Mouse (Mus musculus): ENCODE data around the gene Trub2. TPM values are rescaled to one million over a fixed set of nuclear protein-coding genes. Genes with fewer than 3 reads are reported as not detected.

The Trub2 gene
- polyA plus RNA-seq (2014; fragmentation: Nextera tagmentation; extraction: Ambion mirVana) = 23.9 and 26.3 TPM in 2 replicates

- Histone ChIP-seq H3K9ac (peak within 1 kb of the TSS; percentile 77), H3K4me1 (replicated peaks; ENCODE audit: control insufficient read depth, insufficient read depth, low read length) (peaks cover 13% of the 10 kb centered on the region), H3K4me3 (replicated peaks; ENCODE audit: low read length) (peak within 1 kb of the TSS; percentile 66), H3K4me2 (replicated peaks) (peak within 1 kb of the TSS; percentile 85), H3K27ac (peak within 1 kb of the TSS; percentile 68), H3K36me3 (replicated peaks; ENCODE audit: control insufficient read depth, insufficient read depth) (peaks cover 65% of the 10 kb centered on the region), H3K9me3 (ENCODE audit: control insufficient read depth, low read length) (no peaks in the 10 kb centered on the region), H3K27me3 (ENCODE audit: control insufficient read depth, insufficient read depth, low read length) (no peaks in the 10 kb centered on the region)
- DNase-seq (ENCODE audit: low spot score) (peak; percentile 79), ATAC-seq (ENCODE audit: low FRiP score) (peak; percentile 81)
- WGBS = under 1% methylated on average over 45 of the region's 45 CpGs
Observed at GRCm38 (mm10) chr2:29787937-29788681, at the start of gene Trub2. Gene Trub2, minus strand, starts transcription at chr2:29788502.

GRCm38 (mm10) chr2:29835391-29835899, 47.1 kb upstream of the Trub2 start:
- 9% methylated on average over 2 of the region's 2 CpGs for WGBS

GRCm38 (mm10) chr2:29833796-29834195, 45.5 kb upstream of the Trub2 start:
- no peaks in the 10 kb centered on the region for H3K4me1 ChIP-seq (replicated peaks; ENCODE audit: control insufficient read depth, insufficient read depth, low read length)
- ATAC-seq (ENCODE audit: low FRiP score) (no peak), DNase-seq (ENCODE audit: low spot score) (no peak)
- no peak overlapping the region for H3K4me3 ChIP-seq (replicated peaks; ENCODE audit: low read length)
- H3K9ac ChIP-seq = no peak overlapping the region
- H3K36me3 ChIP-seq (replicated peaks; ENCODE audit: control insufficient read depth, insufficient read depth) = peaks cover 18% of the 10 kb centered on the region
- no peaks in the 10 kb centered on the region for H3K9me3 ChIP-seq (ENCODE audit: control insufficient read depth, low read length)
- no peaks in the 10 kb centered on the region for H3K27me3 ChIP-seq (ENCODE audit: control insufficient read depth, insufficient read depth, low read length)
- H3K27ac ChIP-seq = no peak overlapping the region
- H3K4me2 ChIP-seq (replicated peaks) = no peak overlapping the region
- 95% methylated on average over 5 of the region's 5 CpGs for WGBS

More at GRCm38 (mm10) chr2:29835391-29835899, 47.1 kb upstream of the Trub2 start:
- Histone ChIP-seq H3K9ac (peak overlapping the region; percentile 3), H3K4me1 (replicated peaks; ENCODE audit: control insufficient read depth, insufficient read depth, low read length) (peaks cover 15% of the 10 kb centered on the region), H3K4me3 (replicated peaks; ENCODE audit: low read length) (no peak overlapping the region), H3K27ac (peak overlapping the region; percentile 34), H3K27me3 (ENCODE audit: control insufficient read depth, insufficient read depth, low read length) (no peaks in the 10 kb centered on the region), H3K36me3 (replicated peaks; ENCODE audit: control insufficient read depth, insufficient read depth) (peaks cover 18% of the 10 kb centered on the region), H3K9me3 (ENCODE audit: control insufficient read depth, low read length) (no peaks in the 10 kb centered on the region), H3K4me2 (replicated peaks) (no peak overlapping the region)
- DNase-seq (ENCODE audit: low spot score) (no peak), ATAC-seq (ENCODE audit: low FRiP score) (peak; percentile 34; the same call in 1 of the 2 replicates)

GRCm38 (mm10) chr2:29831106-29831505, 42.8 kb upstream of the Trub2 start:
- Histone ChIP-seq H3K4me3 (replicated peaks; ENCODE audit: low read length) (no peak overlapping the region), H3K4me2 (replicated peaks) (no peak overlapping the region), H3K27me3 (ENCODE audit: control insufficient read depth, insufficient read depth, low read length) (no peaks in the 10 kb centered on the region), H3K36me3 (replicated peaks; ENCODE audit: control insufficient read depth, insufficient read depth) (peaks cover 14% of the 10 kb centered on the region), H3K9ac (no peak overlapping the region), H3K27ac (no peak overlapping the region), H3K4me1 (replicated peaks; ENCODE audit: control insufficient read depth, insufficient read depth, low read length) (peaks cover 3% of the 10 kb centered on the region), H3K9me3 (ENCODE audit: control insufficient read depth, low read length) (no peaks in the 10 kb centered on the region)
- ATAC-seq (ENCODE audit: low FRiP score) = no peak
- 89% methylated on average over 4 of the region's 4 CpGs for WGBS
- no peak for DNase-seq (ENCODE audit: low spot score)

GRCm38 (mm10) chr2:29827709-29828024, 39.4 kb upstream of the Trub2 start:
- peaks cover 2% of the 10 kb centered on the region; the same call in 1 of the 2 replicates for H3K36me3 ChIP-seq (replicated peaks; ENCODE audit: control insufficient read depth, insufficient read depth)
- no peak overlapping the region for H3K27ac ChIP-seq
- WGBS = 5% methylated on average over 12 of the region's 12 CpGs
- peak overlapping the region; percentile 76 for H3K4me2 ChIP-seq (replicated peaks)
- peak overlapping the region; percentile 71 for H3K9ac ChIP-seq
- no peaks in the 10 kb centered on the region for H3K27me3 ChIP-seq (ENCODE audit: control insufficient read depth, insufficient read depth, low read length)
- H3K9me3 ChIP-seq (ENCODE audit: control insufficient read depth, low read length) = no peaks in the 10 kb centered on the region
- H3K4me3 ChIP-seq (replicated peaks; ENCODE audit: low read length) = peak overlapping the region; percentile 74
- ATAC-seq (ENCODE audit: low FRiP score) (no peak), DNase-seq (ENCODE audit: low spot score) (no peak)
- H3K4me1 ChIP-seq (replicated peaks; ENCODE audit: control insufficient read depth, insufficient read depth, low read length) = peaks cover 4% of the 10 kb centered on the region

GRCm38 (mm10) chr2:29826926-29827708, 38.8 kb upstream of the Trub2 start:
- Histone ChIP-seq H3K36me3 (replicated peaks; ENCODE audit: control insufficient read depth, insufficient read depth) (no peaks in the 10 kb centered on the region), H3K27me3 (ENCODE audit: control insufficient read depth, insufficient read depth, low read length) (no peaks in the 10 kb centered on the region), H3K4me2 (replicated peaks) (peak overlapping the region; percentile 76), H3K9ac (peak overlapping the region; percentile 78), H3K4me3 (replicated peaks; ENCODE audit: low read length) (peak overlapping the region; percentile 74), H3K4me1 (replicated peaks; ENCODE audit: control insufficient read depth, insufficient read depth, low read length) (peaks cover 4% of the 10 kb centered on the region), H3K27ac (peak overlapping the region; percentile 95), H3K9me3 (ENCODE audit: control insufficient read depth, low read length) (no peaks in the 10 kb centered on the region)
- DNase-seq (ENCODE audit: low spot score) (peak; percentile 98), ATAC-seq (ENCODE audit: low FRiP score) (peak; percentile 96)
- WGBS = under 1% methylated on average over 48 of the region's 48 CpGs

GRCm38 (mm10) chr2:29826318-29826925, 38.1 kb upstream of the Trub2 start:
- DNase-seq (ENCODE audit: low spot score) = no peak
- Histone ChIP-seq H3K4me2 (replicated peaks) (peak overlapping the region; percentile 74), H3K27me3 (ENCODE audit: control insufficient read depth, insufficient read depth, low read length) (no peaks in the 10 kb centered on the region), H3K9me3 (ENCODE audit: control insufficient read depth, low read length) (no peaks in the 10 kb centered on the region), H3K27ac (peak overlapping the region; percentile 95), H3K4me3 (replicated peaks; ENCODE audit: low read length) (peak overlapping the region; percentile 74), H3K4me1 (replicated peaks; ENCODE audit: control insufficient read depth, insufficient read depth, low read length) (peaks cover 4% of the 10 kb centered on the region), H3K36me3 (replicated peaks; ENCODE audit: control insufficient read depth, insufficient read depth) (no peaks in the 10 kb centered on the region), H3K9ac (peak overlapping the region; percentile 78)
- 6% methylated on average over 11 of the region's 11 CpGs for WGBS
- peak; percentile 32; the same call in 1 of the 2 replicates for ATAC-seq (ENCODE audit: low FRiP score)

- H3K36me3 ChIP-seq (replicated peaks; ENCODE audit: control insufficient read depth, insufficient read depth) = peaks cover 19% of the 10 kb centered on the region
- H3K9me3 ChIP-seq (ENCODE audit: control insufficient read depth, low read length) = no peaks in the 10 kb centered on the region
- peak within 1 kb of the TSS; percentile 51 for H3K4me2 ChIP-seq (replicated peaks)
- H3K4me1 ChIP-seq (replicated peaks; ENCODE audit: control insufficient read depth, insufficient read depth, low read length) = peaks cover 18% of the 10 kb centered on the region
- no peaks in the 10 kb centered on the region for H3K27me3 ChIP-seq (ENCODE audit: control insufficient read depth, insufficient read depth, low read length)
- peak within 1 kb of the TSS; percentile 89 for H3K27ac ChIP-seq
- DNase-seq (ENCODE audit: low spot score) (peak; percentile 73), ATAC-seq (ENCODE audit: low FRiP score) (peak; percentile 74)
- peak within 1 kb of the TSS; percentile 31 for H3K4me3 ChIP-seq (replicated peaks; ENCODE audit: low read length)
- under 1% methylated on average over 35 of the region's 35 CpGs for WGBS
- peak within 1 kb of the TSS; percentile 64 for H3K9ac ChIP-seq
Observed at GRCm38 (mm10) chr2:29820025-29820817, 31.9 kb upstream of the Trub2 start, which contains the start of gene Urm1. Gene Urm1, plus strand, starts transcription at chr2:29820075.

All from hindbrain, embryonic 14.5 days (tissue).